Mouse (Mus musculus) limb, embryonic 12.5 days (tissue): ENCODE data around the gene Aass. TPM values are rescaled to one million over a fixed set of nuclear protein-coding genes. Genes with fewer than 3 reads are reported as not detected.

ENCODE experiments used
- ATAC-seq: fragments of 200-750 bp; cut with Nextera tagmentation; 2 replicates; pipeline ENCODE4 v1.8.0; 2017; ENCODE audit warnings: low read depth, moderate TSS enrichment; ENCODE audit not compliant: insufficient number of reproducible peaks, insufficient read depth, low FRiP score, low TSS enrichment
- H3K27ac ChIP-seq: fragments of 300-500 bp; sonication (generic); 2 replicates; pipeline ENCODE4 v1.5.1; 2016; ENCODE audit warnings: mild to moderate bottlenecking, moderate library complexity
- H3K27me3 ChIP-seq: fragments of 300-500 bp; sonication (generic); 2 replicates; pipeline ENCODE4 v1.6.1; 2016; ENCODE audit warnings: mild to moderate bottlenecking, moderate library complexity
- H3K36me3 ChIP-seq: fragments of 300-500 bp; sonication (generic); 2 replicates; pipeline ENCODE4 v1.6.1; 2016; ENCODE audit warnings: mild to moderate bottlenecking, moderate library complexity
- H3K4me1 ChIP-seq: fragments of 300-500 bp; sonication (generic); replicated peaks from 2 replicates; pipeline ENCODE4 v1.6.1; 2016
- H3K4me2 ChIP-seq: fragments of 300-500 bp; sonication (generic); 2 replicates; pipeline ENCODE4 v1.6.1; 2016; ENCODE audit warnings: mild to moderate bottlenecking, moderate library complexity
- H3K4me3 ChIP-seq: fragments of 300-500 bp; sonication (generic); replicated peaks from 2 replicates; pipeline ENCODE4 v1.5.1; 2016; ENCODE audit warnings: mild to moderate bottlenecking
- H3K9ac ChIP-seq: fragments of 300-500 bp; sonication (generic); replicated peaks from 2 replicates; pipeline ENCODE4 v1.6.1; 2016; ENCODE audit warnings: mild to moderate bottlenecking, moderate library complexity
- H3K9me3 ChIP-seq: fragments of 300-500 bp; sonication (generic); 2 replicates; pipeline ENCODE4 v1.6.1; 2016; ENCODE audit warnings: mild to moderate bottlenecking, moderate library complexity
- WGBS: fragments of 180-500 bp; shearing (Covaris S2); methylation state at CpG from one replicate; pipeline ENCODE4 v1.1.7; 2016; 5-methylcytosine and 5-hydroxymethylcytosine counted together
- polyA plus RNA-seq: library from polyadenylated mRNA; unstranded; fragments of >200 nt; fragmentation: Nextera tagmentation; extraction: Ambion mirVana; gene quantifications from 2 replicates; pipeline ENCODE4 v1.2.1, GENCODE M21; 2016

Aass gene
- polyA plus RNA-seq, 1 experiment from 2014 or later: 5.8 TPM

DNA sequence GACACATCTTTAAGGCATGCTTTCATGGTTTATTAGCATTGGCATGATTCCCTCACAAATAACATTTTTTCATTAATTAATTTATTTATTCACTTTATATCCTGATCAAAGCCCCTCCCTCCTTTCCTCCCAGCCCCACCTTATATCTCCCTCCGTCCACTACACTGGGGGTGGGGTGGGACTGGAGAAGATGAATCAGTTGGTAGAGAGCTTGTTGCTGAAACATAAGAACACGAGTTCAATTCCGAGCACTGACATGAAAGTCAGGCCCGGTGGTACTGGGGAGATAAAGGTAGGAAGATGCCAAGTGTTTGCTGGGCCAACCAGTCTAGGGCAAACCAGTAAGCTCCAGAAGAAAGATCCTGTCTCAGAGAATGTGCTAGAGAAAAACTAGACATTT is 84.0 kb downstream of the Aass start:
- WGBS: 86% methylated on average over 4 of the region's 4 CpGs
- H3K4me3 ChIP-seq: no peak overlapping the region
- no peak overlapping the region for H3K27ac ChIP-seq
- H3K36me3 ChIP-seq: no peaks in the 10 kb centered on the region
- peaks cover 7% of the 10 kb centered on the region; the same call in 1 of the 2 replicates for H3K9me3 ChIP-seq
- no peaks in the 10 kb centered on the region for H3K27me3 ChIP-seq
- no peak for ATAC-seq
- no peak overlapping the region for H3K9ac ChIP-seq
- no peak overlapping the region for H3K4me2 ChIP-seq
- no peaks in the 10 kb centered on the region for H3K4me1 ChIP-seq

DNA sequence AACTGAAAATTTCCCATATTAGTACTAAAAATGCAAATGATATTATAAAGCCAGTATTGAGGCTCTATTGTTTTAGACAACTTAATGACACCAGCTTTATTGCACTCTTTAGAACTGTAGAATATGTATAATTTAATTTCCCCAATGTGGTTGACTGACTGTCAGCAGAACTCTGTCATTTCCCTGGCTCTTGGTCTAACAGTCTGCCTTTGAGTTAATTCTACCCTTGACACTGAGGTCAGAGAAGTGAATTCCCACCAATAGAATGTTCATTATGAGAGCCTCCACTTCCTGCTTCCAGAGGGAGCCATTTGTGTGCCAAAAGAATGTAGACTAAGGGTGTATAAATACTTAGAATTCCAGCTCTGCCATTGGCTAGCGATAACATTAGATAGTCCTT is 104.5 kb downstream of the Aass start:
- no peak for ATAC-seq

More for the DNA sequence above, 104.5 kb downstream of the Aass start:
- no peak overlapping the region for H3K27ac ChIP-seq
- H3K4me1 ChIP-seq: peaks cover 6% of the 10 kb centered on the region; the same call in 1 of the 2 replicates
- 64% methylated on average over 1 of the region's 1 CpGs for WGBS
- H3K9me3 ChIP-seq: no peaks in the 10 kb centered on the region
- no peaks in the 10 kb centered on the region for H3K36me3 ChIP-seq
- H3K27me3 ChIP-seq: no peaks in the 10 kb centered on the region
- no peak overlapping the region for H3K9ac ChIP-seq
- no peak overlapping the region for H3K4me3 ChIP-seq
- H3K4me2 ChIP-seq: no peak overlapping the region

Other genes starting within 250 kb of the Aass start
- not detected in 2 replicates for gene Fezf1, start 115.4 kb upstream of the Aass start, polyA plus RNA-seq